Mouse (Mus musculus): Measurements from ENCODE around the gene Plekhj1. TPM values are rescaled to one million over a fixed set of nuclear protein-coding genes. Genes with fewer than 3 reads are reported as not detected.
"Not testable (repeated sequence)": the region's sequence is repeated elsewhere in the genome, so short reads cannot be mapped to it uniquely, and the experiment has no call there.

Gene Plekhj1
- polyA plus RNA-seq, 1 experiment from 2014 or later = 79.6 TPM

DNA sequence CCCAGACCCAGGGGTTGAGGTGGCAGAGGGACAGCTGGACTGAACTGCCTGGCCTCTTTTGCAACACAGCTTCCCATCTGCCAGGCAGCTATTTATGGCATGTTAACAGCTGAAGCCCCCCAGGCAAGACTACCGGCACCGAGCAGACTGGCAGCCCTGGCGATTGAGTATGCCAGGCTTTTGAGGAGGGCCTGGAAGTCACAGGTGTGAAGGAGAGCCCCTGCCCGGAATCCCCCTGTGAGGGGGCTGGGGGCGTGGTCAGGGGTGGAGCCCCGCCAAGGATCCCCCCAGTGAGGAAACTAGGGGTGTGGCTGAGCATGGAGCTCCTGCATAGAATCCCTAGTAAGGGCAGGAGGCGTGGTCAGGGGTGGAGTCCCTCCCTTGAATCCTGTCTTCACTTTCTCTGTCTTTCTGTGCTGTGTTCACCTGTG lies 38.5 kb upstream of the Plekhj1 start:
- Histone ChIP-seq H3K4me2 (no peak overlapping the region), H3K9ac (no peak overlapping the region), H3K4me3 (no peak overlapping the region), H3K27me3 (replicated peaks) (peaks cover 88% of the 10 kb centered on the region), H3K9me3 (peaks cover 5% of the 10 kb centered on the region; the same call in 1 of the 2 replicates), H3K27ac (replicated peaks) (peak overlapping the region; percentile 81; the same call in 1 of the 2 replicates), H3K36me3 (no peaks in the 10 kb centered on the region), H3K4me1 (peaks cover 35% of the 10 kb centered on the region)
- ATAC-seq (ENCODE audit: extremely low read depth, insufficient number of reproducible peaks, low FRiP score, low TSS enrichment) = no peak
- WGBS = 41% methylated on average over 7 of the region's 7 CpGs

DNA sequence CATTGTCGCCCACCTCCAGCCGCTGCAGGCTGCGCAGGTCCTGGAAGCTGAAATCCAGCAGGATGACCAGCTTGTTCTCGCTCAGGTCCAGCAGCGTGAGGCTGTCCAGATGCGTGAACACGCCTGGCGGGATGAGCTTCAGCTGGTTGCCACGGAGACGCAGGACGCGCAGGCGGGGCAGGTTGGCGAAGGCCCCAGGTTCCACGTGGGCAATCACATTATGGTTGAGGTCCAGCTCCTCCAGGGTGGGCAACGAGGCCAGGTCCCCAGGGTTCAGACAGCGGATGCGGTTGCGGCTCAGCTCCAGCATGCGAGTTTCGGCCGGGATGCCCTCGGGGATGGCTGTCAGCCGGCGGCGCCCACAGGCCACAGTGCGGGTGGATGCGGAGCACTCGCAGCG lies 37.2 kb upstream of the Plekhj1 start:
- peaks cover 3% of the 10 kb centered on the region for H3K36me3 ChIP-seq
- peaks cover 47% of the 10 kb centered on the region for H3K4me1 ChIP-seq
- H3K4me2 ChIP-seq = no peak overlapping the region
- no peak overlapping the region for H3K9ac ChIP-seq
- H3K27ac ChIP-seq (replicated peaks) = no peak overlapping the region
- peaks cover 5% of the 10 kb centered on the region; the same call in 1 of the 2 replicates for H3K9me3 ChIP-seq
- H3K4me3 ChIP-seq = 0 out of 2 replicates have a peak overlapping the region, but pooled peaks have one; percentile 12
- 53% methylated on average over 30 of the region's 30 CpGs for WGBS
- ATAC-seq (ENCODE audit: extremely low read depth, insufficient number of reproducible peaks, low FRiP score, low TSS enrichment) = no peak
- peaks cover 74% of the 10 kb centered on the region for H3K27me3 ChIP-seq (replicated peaks)

DNA sequence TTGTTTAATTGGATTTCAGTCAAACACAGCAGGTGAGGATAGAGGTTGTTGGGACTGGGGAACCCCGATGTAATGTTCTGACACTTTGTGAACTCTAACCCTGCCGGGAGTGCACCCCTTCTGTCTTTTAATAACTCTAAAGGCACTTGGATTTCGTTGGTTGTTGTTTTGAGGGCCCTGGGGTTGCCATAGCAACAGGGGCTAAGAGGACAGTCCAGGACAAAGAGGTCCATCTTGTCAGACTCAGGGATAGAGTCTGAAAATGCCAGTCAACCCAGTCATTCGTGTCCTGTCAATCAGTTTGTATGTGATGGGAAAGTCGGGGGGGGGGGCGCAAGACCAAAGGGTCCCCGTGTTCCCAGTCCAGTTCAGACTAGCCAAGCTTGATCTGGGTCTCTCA lies 34.4 kb upstream of the Plekhj1 start:
- no peak overlapping the region for H3K4me2 ChIP-seq
- ATAC-seq (ENCODE audit: extremely low read depth, insufficient number of reproducible peaks, low FRiP score, low TSS enrichment) = no peak
- no peak overlapping the region for H3K9ac ChIP-seq
- H3K4me3 ChIP-seq = no peak overlapping the region
- H3K4me1 ChIP-seq = peaks cover 64% of the 10 kb centered on the region
- H3K27ac ChIP-seq (replicated peaks) = no peak overlapping the region
- WGBS = 67% methylated on average over 7 of the region's 7 CpGs
- peaks cover 5% of the 10 kb centered on the region; the same call in 1 of the 2 replicates for H3K9me3 ChIP-seq
- peaks cover 56% of the 10 kb centered on the region for H3K27me3 ChIP-seq (replicated peaks)
- peaks cover 29% of the 10 kb centered on the region for H3K36me3 ChIP-seq

DNA sequence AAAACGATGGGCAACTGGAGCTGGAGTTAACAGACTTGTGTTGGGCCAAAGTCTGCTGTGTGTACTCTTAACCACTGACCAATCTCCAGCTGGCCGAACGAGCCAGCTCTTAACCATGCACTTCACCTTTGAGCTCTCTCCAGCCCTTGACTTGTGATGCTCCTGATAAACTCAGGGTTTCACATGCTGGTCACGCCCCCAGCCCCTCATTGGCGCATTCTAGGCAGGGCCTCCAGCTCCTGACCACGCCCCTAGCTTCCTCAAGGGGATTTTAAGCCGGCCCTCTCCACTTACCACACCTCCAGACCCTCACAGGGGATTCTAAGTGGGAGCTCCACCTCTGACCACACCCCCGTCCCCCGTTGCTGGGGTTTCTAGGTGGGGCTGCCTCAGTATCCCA lies 32.7 kb upstream of the Plekhj1 start:
- ATAC-seq (ENCODE audit: extremely low read depth, insufficient number of reproducible peaks, low FRiP score, low TSS enrichment) = no peak
- WGBS = 6% methylated on average over 9 of the region's 9 CpGs
- Histone ChIP-seq H3K27me3 (replicated peaks) (peaks cover 39% of the 10 kb centered on the region), H3K4me2 (no peak overlapping the region), H3K4me1 (peaks cover 52% of the 10 kb centered on the region), H3K9ac (0 out of 2 replicates have a peak overlapping the region, but pooled peaks have one; percentile 1), H3K4me3 (0 out of 2 replicates have a peak overlapping the region, but pooled peaks have one; percentile 2), H3K9me3 (peaks cover 5% of the 10 kb centered on the region; the same call in 1 of the 2 replicates), H3K36me3 (peaks cover 30% of the 10 kb centered on the region), H3K27ac (replicated peaks) (no peak overlapping the region)

DNA sequence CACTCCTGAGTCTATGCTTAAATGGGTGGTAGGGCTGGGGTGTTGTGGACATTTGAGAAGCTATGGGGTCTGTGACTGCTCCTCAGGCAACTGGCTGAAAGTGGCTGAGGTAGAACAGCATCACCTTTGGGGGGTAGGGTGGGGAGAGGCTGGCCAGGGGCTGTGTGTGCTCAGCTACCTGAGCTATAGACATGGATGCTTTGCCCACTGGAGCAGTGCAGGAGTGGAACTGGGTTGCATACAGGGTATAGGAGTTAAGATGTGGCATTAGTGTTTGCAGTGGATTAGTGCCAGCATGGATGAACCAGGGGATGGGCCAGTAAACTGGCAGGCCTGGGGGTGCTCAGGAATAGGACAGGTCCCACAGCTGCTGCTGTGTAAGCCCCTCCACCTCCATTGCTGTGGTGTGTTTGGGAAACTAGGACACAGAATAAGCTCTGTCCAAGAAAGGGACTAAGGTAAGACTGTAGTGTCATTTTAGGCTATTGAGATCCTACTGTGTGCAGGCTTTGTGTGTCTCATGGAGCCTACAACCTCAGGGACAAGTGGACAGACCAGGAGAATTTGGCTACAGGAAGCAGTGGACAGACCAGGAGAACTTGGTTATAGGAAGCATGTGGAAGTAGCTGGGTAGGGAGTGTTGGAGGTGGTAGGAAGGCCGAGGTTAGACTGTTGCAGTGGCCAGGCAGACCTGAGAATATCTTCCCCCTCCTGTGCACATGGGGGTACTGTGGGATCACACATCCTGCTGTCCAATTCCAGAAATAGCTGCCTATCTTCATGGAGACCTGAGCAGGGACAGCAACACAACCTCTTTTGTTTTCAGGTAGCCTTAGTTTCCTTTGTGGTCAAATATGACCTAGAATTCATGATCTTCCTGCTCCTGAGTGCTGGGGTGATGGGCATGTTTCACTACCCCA lies 31.2 kb upstream of the Plekhj1 start:
- Histone ChIP-seq H3K4me2 (peak overlapping the region; percentile 14; the same call in 1 of the 2 replicates), H3K9ac (peak overlapping the region; percentile 15; the same call in 1 of the 2 replicates)
- 50% methylated on average over 1 of the region's 1 CpGs for WGBS

DNA sequence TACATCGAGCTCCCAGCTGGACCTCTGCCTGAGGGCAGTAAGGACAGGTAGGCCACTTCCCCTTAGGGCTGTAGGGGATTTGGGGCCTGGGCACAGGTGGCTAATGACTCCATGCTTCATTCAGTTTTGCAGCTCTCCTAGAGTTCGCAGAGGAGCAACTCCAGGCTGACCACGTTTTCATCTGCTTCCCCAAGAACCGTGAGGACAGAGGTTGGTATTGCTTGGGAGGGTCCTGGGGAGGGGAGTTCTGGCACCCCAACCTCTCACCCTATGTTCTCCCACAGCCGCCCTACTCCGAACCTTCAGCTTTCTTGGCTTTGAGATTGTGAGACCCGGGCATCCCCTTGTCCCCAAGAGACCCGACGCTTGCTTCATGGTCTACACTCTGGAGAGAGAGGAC lies 30.2 kb upstream of the Plekhj1 start:
- 82% methylated on average over 7 of the region's 9 CpGs for WGBS
- Histone ChIP-seq H3K4me3 (peak overlapping the region; percentile 80), H3K4me1 (peaks cover 45% of the 10 kb centered on the region)

More for the DNA sequence above, 31.2 kb upstream of the Plekhj1 start:
- Histone ChIP-seq H3K27ac (replicated peaks) (no peak overlapping the region), H3K4me1 (peaks cover 45% of the 10 kb centered on the region), H3K27me3 (replicated peaks) (peaks cover 24% of the 10 kb centered on the region), H3K4me3 (peak overlapping the region; percentile 6; the same call in 1 of the 2 replicates), H3K9me3 (peaks cover 4% of the 10 kb centered on the region; the same call in 1 of the 2 replicates), H3K36me3 (peaks cover 30% of the 10 kb centered on the region)
- ATAC-seq (ENCODE audit: extremely low read depth, insufficient number of reproducible peaks, low FRiP score, low TSS enrichment) = no peak

DNA sequence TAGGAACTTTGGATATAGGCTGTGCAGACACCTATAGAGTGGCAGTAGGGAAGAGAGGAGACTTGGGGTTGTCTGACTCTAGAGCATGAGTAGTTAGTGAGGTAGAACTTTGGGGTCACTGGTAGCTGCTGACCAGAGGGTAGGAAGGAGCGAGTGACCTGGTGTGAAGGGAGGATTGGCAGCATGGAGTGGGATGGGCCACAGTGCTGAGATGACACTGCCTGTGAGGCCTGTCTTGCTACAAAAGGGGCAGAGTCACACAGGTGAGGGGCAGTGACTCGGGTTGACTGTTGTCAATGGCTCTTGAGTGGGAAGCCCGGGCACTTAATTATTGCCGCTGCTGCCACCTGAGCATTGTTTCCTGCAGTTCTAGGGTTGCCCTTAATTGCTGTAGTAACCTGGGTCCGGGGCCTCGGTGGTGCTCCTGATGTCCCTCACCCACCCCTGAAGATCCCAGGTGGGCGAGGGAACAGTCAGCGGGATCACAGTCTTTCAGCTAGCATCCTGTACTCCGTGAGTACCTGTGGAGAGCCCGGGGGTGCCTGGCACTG lies 29.5 kb upstream of the Plekhj1 start:
- no peak for ATAC-seq (ENCODE audit: extremely low read depth, insufficient number of reproducible peaks, low FRiP score, low TSS enrichment)
- WGBS = 67% methylated on average over 10 of the region's 10 CpGs

More for the DNA sequence above, 30.2 kb upstream of the Plekhj1 start:
- not testable (repeated sequence) for H3K27ac ChIP-seq (replicated peaks); H3K9me3 ChIP-seq; ATAC-seq (ENCODE audit: extremely low read depth, insufficient number of reproducible peaks, low FRiP score, low TSS enrichment)
- H3K27me3 ChIP-seq (replicated peaks) = peaks cover 14% of the 10 kb centered on the region
- H3K4me2 ChIP-seq = peak overlapping the region; percentile 91
- peaks cover 30% of the 10 kb centered on the region for H3K36me3 ChIP-seq
- H3K9ac ChIP-seq = peak overlapping the region; percentile 95

DNA sequence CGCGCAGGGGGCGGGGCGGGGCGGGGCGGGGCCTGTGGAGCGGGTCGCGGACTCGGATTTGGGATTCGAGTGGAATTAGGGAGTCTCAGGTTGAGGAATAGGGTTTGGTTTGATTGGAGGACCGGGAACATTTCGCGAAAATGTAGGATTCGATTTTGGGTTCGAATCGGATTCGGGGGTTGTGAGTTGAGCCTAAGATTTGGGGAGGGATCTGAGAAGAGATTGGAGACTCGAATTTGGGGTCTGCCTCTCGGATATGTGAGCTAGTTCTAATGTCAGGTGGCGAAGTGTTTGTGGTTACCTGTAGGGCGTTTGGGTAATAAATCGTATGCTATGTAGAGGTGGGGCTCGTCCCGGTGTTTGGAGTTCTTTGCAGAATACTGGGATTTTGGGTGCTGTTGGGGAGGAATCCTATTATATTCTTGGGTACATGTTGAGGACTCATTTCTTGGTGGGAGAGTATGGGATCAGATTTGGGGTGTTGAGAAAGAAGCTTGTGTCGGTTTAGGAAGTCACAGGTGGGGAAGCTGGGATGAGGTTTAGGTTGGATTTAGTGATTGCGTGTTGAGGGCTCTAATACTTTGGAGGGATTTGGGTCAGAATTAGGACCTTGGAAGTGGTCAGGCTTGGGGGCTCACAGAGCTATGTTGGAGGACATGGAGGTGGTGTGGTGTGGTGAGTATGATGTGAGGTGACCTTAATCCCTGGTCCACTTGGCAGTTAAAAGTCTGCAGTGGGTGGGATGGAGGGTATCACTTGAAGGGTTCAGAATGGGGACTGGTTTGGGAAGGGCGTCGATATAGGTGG lies 28.8 kb upstream of the Plekhj1 start:
- Histone ChIP-seq H3K9me3 (no peaks in the 10 kb centered on the region), H3K9ac (peak overlapping the region; percentile 95), H3K27me3 (replicated peaks) (peaks cover under 1% of the 10 kb centered on the region; the same call in 1 of the 2 replicates), H3K4me1 (peaks cover 45% of the 10 kb centered on the region), H3K27ac (replicated peaks) (peak overlapping the region; percentile 93), H3K4me3 (peak overlapping the region; percentile 80), H3K36me3 (peaks cover 30% of the 10 kb centered on the region), H3K4me2 (peak overlapping the region; percentile 91)
- 7% methylated on average over 27 of the region's 29 CpGs for WGBS
- ATAC-seq (ENCODE audit: extremely low read depth, insufficient number of reproducible peaks, low FRiP score, low TSS enrichment) = no peak

More for the DNA sequence above, 29.5 kb upstream of the Plekhj1 start:
- H3K4me3 ChIP-seq = peak overlapping the region; percentile 80
- peak overlapping the region; percentile 91 for H3K4me2 ChIP-seq
- H3K9ac ChIP-seq = peak overlapping the region; percentile 95
- no peaks in the 10 kb centered on the region for H3K9me3 ChIP-seq
- H3K27me3 ChIP-seq (replicated peaks) = peaks cover 8% of the 10 kb centered on the region
- H3K4me1 ChIP-seq = peaks cover 45% of the 10 kb centered on the region
- H3K27ac ChIP-seq (replicated peaks) = no peak overlapping the region
- peaks cover 30% of the 10 kb centered on the region for H3K36me3 ChIP-seq

DNA sequence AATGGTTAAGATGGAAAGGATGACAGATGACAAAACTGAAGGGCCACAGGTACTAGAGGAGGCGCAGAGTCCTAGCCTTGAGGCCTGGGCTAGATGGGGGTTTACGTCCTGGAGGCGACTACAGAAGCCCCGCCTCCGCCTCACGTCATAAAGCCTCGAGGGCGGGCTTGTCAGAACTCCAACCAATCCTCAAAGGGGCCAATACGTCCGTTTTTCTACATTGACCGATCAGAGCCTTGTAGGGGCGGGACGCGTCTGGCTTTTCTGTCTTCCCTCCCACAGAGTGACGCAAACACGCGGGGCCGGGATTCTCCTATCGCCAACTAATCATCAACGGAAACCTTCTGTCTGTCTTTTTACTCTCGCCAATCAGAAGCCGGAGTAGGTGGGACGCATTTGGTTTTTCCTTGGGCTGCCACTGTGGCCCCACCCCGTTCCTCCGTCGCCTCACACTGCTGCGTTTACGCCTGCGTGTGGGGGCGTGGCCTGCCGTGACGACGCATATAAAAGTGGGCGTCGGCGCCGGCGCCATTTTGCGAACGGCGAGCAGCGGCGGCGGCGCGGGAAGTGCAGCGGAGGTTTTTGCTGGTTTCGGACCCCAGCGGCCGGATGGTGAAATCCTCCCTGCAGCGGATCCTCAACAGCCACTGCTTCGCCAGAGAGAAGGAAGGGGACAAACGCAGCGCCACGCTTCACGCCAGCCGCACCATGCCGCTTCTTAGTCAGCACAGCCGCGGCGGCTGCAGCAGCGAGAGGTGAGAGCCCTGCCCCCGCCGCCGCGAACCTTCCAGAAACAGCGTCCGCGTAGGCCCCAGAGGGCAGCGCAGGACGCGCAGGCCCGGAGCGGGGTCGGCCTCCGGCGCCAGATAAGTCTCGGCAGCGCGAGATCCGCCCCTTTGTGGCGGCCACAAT lies 28.0 kb upstream of the Plekhj1 start, which contains the start of gene Oaz1:
TSS of gene Oaz1 (plus strand) at position 506 of the 912 bp plus-strand sequence.
- Histone ChIP-seq H3K27ac (replicated peaks) (peak within 1 kb of the TSS; percentile 93), H3K36me3 (peaks cover 30% of the 10 kb centered on the region), H3K9me3 (no peaks in the 10 kb centered on the region), H3K4me3 (peak within 1 kb of the TSS; percentile 80), H3K4me1 (peaks cover 40% of the 10 kb centered on the region), H3K27me3 (replicated peaks) (no peaks in the 10 kb centered on the region), H3K4me2 (peak within 1 kb of the TSS; percentile 91), H3K9ac (peak within 1 kb of the TSS; percentile 95)
- peak; percentile 95 for ATAC-seq (ENCODE audit: extremely low read depth, insufficient number of reproducible peaks, low FRiP score, low TSS enrichment)
- WGBS = under 1% methylated on average over 74 of the region's 82 CpGs

DNA sequence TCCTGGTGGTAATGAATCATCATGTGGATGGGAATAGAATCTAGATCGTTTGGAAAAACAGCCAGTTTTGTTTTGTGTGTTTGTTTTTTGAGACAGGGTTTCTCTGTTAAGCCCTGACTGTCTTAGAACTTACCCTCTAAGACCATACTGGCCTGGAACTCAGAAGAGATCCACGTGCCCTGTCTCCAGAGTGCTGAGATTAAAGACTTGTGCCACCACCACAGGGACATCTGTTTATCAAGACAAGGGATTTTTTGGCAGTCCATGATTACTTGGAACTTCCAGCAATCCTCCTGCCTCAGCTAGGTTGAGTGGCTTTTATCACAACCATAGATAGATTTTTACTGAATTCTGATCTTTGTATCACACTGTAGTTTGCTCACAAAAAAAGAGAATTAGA lies 26.4 kb upstream of the Plekhj1 start:
- no peak for ATAC-seq (ENCODE audit: extremely low read depth, insufficient number of reproducible peaks, low FRiP score, low TSS enrichment)
- 72% methylated on average over 2 of the region's 2 CpGs for WGBS
- H3K4me3 ChIP-seq = no peak overlapping the region

More for the DNA sequence above, 26.4 kb upstream of the Plekhj1 start:
- no peak overlapping the region for H3K27ac ChIP-seq (replicated peaks)
- H3K9me3 ChIP-seq = no peaks in the 10 kb centered on the region
- H3K4me1 ChIP-seq = peaks cover 24% of the 10 kb centered on the region
- no peak overlapping the region for H3K9ac ChIP-seq
- no peak overlapping the region for H3K4me2 ChIP-seq
- H3K27me3 ChIP-seq (replicated peaks) = no peaks in the 10 kb centered on the region
- peaks cover 19% of the 10 kb centered on the region for H3K36me3 ChIP-seq

Measured in heart, embryonic 13.5 days (tissue).